In the genomic region with DNA sequence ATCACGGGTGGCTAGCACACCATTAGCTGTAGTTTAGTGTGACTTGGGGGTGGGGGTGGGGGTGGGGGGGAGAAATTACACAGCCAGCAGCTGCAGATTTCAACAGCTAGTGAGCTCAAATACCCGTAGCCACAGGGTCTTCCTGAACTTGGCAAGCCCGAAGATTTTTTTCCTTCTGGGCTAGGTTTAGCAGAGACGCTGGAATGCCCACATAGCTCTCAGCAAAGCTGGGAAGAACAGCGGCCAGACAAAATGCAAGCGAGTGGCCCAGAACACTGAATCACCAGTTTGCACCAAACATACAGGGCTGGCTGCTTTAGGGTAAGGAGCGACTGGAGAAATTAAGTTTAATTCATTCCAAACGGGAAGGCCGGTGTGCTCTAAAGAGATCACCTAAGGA, we compare ENCODE assay signal across 10 mouse cellular contexts. TPM values are rescaled to one million over a fixed set of nuclear protein-coding genes. Genes with fewer than 3 reads are reported as not detected.
DNase-seq lines count a peak whose midpoint lies in the region; ATAC-seq lines count a peak whose summit lies in the region.
"Had no signal": no experiment of that assay in that cellular context is flagged by ENCODE, and none has a peak within 500 bp of the region (broad histone marks: within the 10 kb centered on the region; RNA-seq: fewer than 3 reads in every experiment).

No protein-coding gene starts in this region.

- no peak for ATAC-seq in heart, embryonic 15.5 days (replicated peaks; ENCODE audit: insufficient number of reproducible peaks, insufficient read depth, low FRiP score, low read depth)
- ATAC-seq in embryonic facial prominence, embryonic 15.5 days (ENCODE audit: insufficient number of reproducible peaks, low FRiP score, low TSS enrichment, low read depth), result no peak
- ATAC-seq in kidney, embryonic 14.5 days (ENCODE audit: low FRiP score, low TSS enrichment), result no peak; the same call in 1 of the 2 replicates
- peak; percentile 22 for ATAC-seq in midbrain, embryonic 15.5 days (replicated peaks)
- ATAC-seq in granulocyte monocyte progenitor cell, adult 5-6 weeks (replicated peaks; ENCODE audit: poor library complexity, severe bottlenecking), result no peak

- H3K27ac ChIP-seq in heart, embryonic 15.5 days, result peak overlapping the region; percentile 80
- H3K27ac ChIP-seq in embryonic facial prominence, embryonic 15.5 days (replicated peaks), result no peak overlapping the region
- no peak overlapping the region; the same call in 1 of the 2 replicates for H3K27ac ChIP-seq in kidney, embryonic 14.5 days (ENCODE audit: low read depth, low read length)
- no peak overlapping the region for H3K27ac ChIP-seq in midbrain, embryonic 15.5 days

- no peak for DNase-seq in heart, adult 9 months (ENCODE audit: low spot score in 2 of 2)
- no peak for DNase-seq in adrenal gland, adult 8-10 months
- no peak for DNase-seq in spleen, postnatal 4 days (ENCODE audit: low spot score in 2 of 2)

- no peaks in the 10 kb centered on the region for H3K36me3 ChIP-seq in heart, embryonic 15.5 days
- no peaks in the 10 kb centered on the region for H3K36me3 ChIP-seq in embryonic facial prominence, embryonic 15.5 days
- no peaks in the 10 kb centered on the region for H3K36me3 ChIP-seq in kidney, embryonic 14.5 days (ENCODE audit: control insufficient read depth, insufficient read depth, low read length)
- no peaks in the 10 kb centered on the region for H3K36me3 ChIP-seq in midbrain, embryonic 15.5 days (replicated peaks)
- H3K36me3 ChIP-seq: G1E had no signal

- H3K9me3 ChIP-seq in heart, embryonic 15.5 days (replicated peaks), result no peaks in the 10 kb centered on the region
- H3K9me3 ChIP-seq in embryonic facial prominence, embryonic 15.5 days (replicated peaks), result no peaks in the 10 kb centered on the region
- no peaks in the 10 kb centered on the region for H3K9me3 ChIP-seq in kidney, embryonic 14.5 days (ENCODE audit: control insufficient read depth, low read length)
- no peaks in the 10 kb centered on the region for H3K9me3 ChIP-seq in midbrain, embryonic 15.5 days
- H3K9me3 ChIP-seq: G1E had no signal

- peak overlapping the region; percentile 94 for H3K4me2 ChIP-seq in heart, embryonic 15.5 days
- peak overlapping the region; percentile 97 for H3K4me2 ChIP-seq in embryonic facial prominence, embryonic 15.5 days (replicated peaks)
- H3K4me2 ChIP-seq in kidney, embryonic 14.5 days (replicated peaks; ENCODE audit: low read depth, low read length), result peak overlapping the region; percentile 99
- H3K4me2 ChIP-seq in midbrain, embryonic 15.5 days, result peak overlapping the region; percentile 97

- peak overlapping the region; percentile 70 for H3K4me3 ChIP-seq in heart, embryonic 15.5 days
- peak overlapping the region; percentile 52 for H3K4me3 ChIP-seq in embryonic facial prominence, embryonic 15.5 days (replicated peaks)
- peak overlapping the region; percentile 67 for H3K4me3 ChIP-seq in kidney, embryonic 14.5 days (ENCODE audit: low read length)
- H3K4me3 ChIP-seq in midbrain, embryonic 15.5 days, result peak overlapping the region; percentile 52

- peak overlapping the region; percentile 69 for H3K9ac ChIP-seq in heart, embryonic 15.5 days
- H3K9ac ChIP-seq in embryonic facial prominence, embryonic 15.5 days, result no peak overlapping the region
- H3K9ac ChIP-seq in kidney, embryonic 14.5 days (ENCODE audit: low read depth, low read length), result no peak overlapping the region; the same call in 1 of the 2 replicates
- H3K9ac ChIP-seq in midbrain, embryonic 15.5 days, result 0 out of 2 replicates have a peak overlapping the region, but pooled peaks have one; percentile 42

- 10% methylated on average over 9 of the region's 9 CpGs for WGBS in heart, embryonic 15.5 days
- 8% methylated on average over 9 of the region's 9 CpGs for WGBS in embryonic facial prominence, embryonic 15.5 days
- WGBS in kidney, embryonic 14.5 days, result 11% methylated on average over 9 of the region's 9 CpGs
- 12% methylated on average over 9 of the region's 9 CpGs for WGBS in midbrain, embryonic 15.5 days

- no peaks in the 10 kb centered on the region for H3K27me3 ChIP-seq in heart, embryonic 15.5 days
- H3K27me3 ChIP-seq in embryonic facial prominence, embryonic 15.5 days, result peaks cover 6% of the 10 kb centered on the region; the same call in 1 of the 2 replicates
- H3K27me3 ChIP-seq in kidney, embryonic 14.5 days (ENCODE audit: control insufficient read depth, insufficient read depth, low read length), result peaks cover 5% of the 10 kb centered on the region; the same call in 1 of the 2 replicates
- H3K27me3 ChIP-seq in midbrain, embryonic 15.5 days (replicated peaks), result peaks cover 12% of the 10 kb centered on the region; the same call in 1 of the 2 replicates

- H3K4me1 ChIP-seq in heart, embryonic 15.5 days (replicated peaks), result peaks cover 6% of the 10 kb centered on the region
- peaks cover 6% of the 10 kb centered on the region; the same call in 1 of the 2 replicates for H3K4me1 ChIP-seq in embryonic facial prominence, embryonic 15.5 days
- no peaks in the 10 kb centered on the region for H3K4me1 ChIP-seq in kidney, embryonic 14.5 days (ENCODE audit: control insufficient read depth, insufficient read depth, low read length)
- peaks cover 12% of the 10 kb centered on the region for H3K4me1 ChIP-seq in midbrain, embryonic 15.5 days

RNA-seq across cellular contexts. Expression of a gene that starts 0.9 kb away (rescaled TPM):
- 11.2 and 11.8 TPM in 2 replicates for polyA plus RNA-seq in heart, embryonic 15.5 days (2015; fragmentation: Nextera tagmentation; extraction: Ambion mirVana)
- polyA plus RNA-seq in embryonic facial prominence, embryonic 15.5 days (2015; fragmentation: Nextera tagmentation; extraction: Ambion mirVana), result 1.2 TPM in 2 replicates
- 2.7 and 7.4 TPM in 2 replicates for polyA plus RNA-seq in kidney, embryonic 14.5 days (2014; fragmentation: Nextera tagmentation; extraction: Ambion mirVana)
- 3.5 and 3.8 TPM in 2 replicates for polyA plus RNA-seq in midbrain, embryonic 15.5 days (2015; fragmentation: Nextera tagmentation; extraction: Ambion mirVana)
- total RNA-seq in adrenal gland, adult 8-10 months (2022), result 1 to 10 TPM in 2 of 4 experiments, under 1 TPM in 2; 0.32 to 2.4 (median 0.88) TPM
- not detected in 2 replicates for total RNA-seq in granulocyte monocyte progenitor cell, adult 5-6 weeks (2014; fragmentation: Nextera tagmentation)
- total RNA-seq in granulocyte monocyte progenitor cell, adult 5-6 weeks (2017), result 0.10 and 0.17 TPM in 2 replicates
- total RNA-seq: megakaryocyte-erythroid progenitor cell, adult 5-6 weeks had no signal
- polyA plus RNA-seq: G1E had no signal

Comparison
In these comparisons a context has a peak if more than half of its experiments do, and no peak if none do; other contexts are left out.
1. H3K9ac ChIP-seq: peak in heart, embryonic 15.5 days (single experiment) and midbrain, embryonic 15.5 days (single experiment); none in embryonic facial prominence, embryonic 15.5 days (single experiment) and kidney, embryonic 14.5 days (single experiment).
2. Peak in every context shown above with its lines, with median percentiles within 50 percentile points of each other: H3K4me2 ChIP-seq and H3K4me3 ChIP-seq.